Mouse (Mus musculus) lung, postnatal 0 days (tissue): ENCODE results near the gene Col4a1. TPM values are rescaled to one million over a fixed set of nuclear protein-coding genes. Genes with fewer than 3 reads are reported as not detected.
A peak's percentile ranks its signal among the peaks of the same experiment; 100 is the strongest.

Source experiments
- ATAC-seq: fragments of 200-750 bp; cut with Nextera tagmentation; 2 replicates; pipeline ENCODE4 v1.8.0; 2017; ENCODE audit warnings: moderate library complexity
- DNase-seq: peaks from one replicate; pipeline ENCODE4 v3.0.0-alpha.2; 2016; ENCODE audit warnings: low spot score
- H3K27ac ChIP-seq: fragments of 300-500 bp; sonication (generic); 2 replicates; pipeline ENCODE4 v1.5.1; 2014; ENCODE audit warnings: antibody characterized with exemption, mild to moderate bottlenecking, low read length, mixed read lengths
- H3K27me3 ChIP-seq: fragments of 300-500 bp; sonication (generic); replicated peaks from 2 replicates; pipeline ENCODE4 v1.6.1; 2014; ENCODE audit warnings: low read length, mixed read lengths; ENCODE audit not compliant: insufficient read depth
- H3K36me3 ChIP-seq: fragments of 300-500 bp; sonication (generic); 2 replicates; pipeline ENCODE4 v1.6.1; 2014; ENCODE audit warnings: low read length, mixed read lengths; ENCODE audit not compliant: insufficient read depth
- H3K4me1 ChIP-seq: fragments of 300-500 bp; sonication (generic); 2 replicates; pipeline ENCODE4 v1.6.1; 2014; ENCODE audit warnings: antibody characterized with exemption, low read depth, low read length, mixed read lengths; ENCODE audit not compliant: insufficient read depth
- H3K4me2 ChIP-seq: fragments of 300-500 bp; sonication (generic); replicated peaks from 2 replicates; pipeline ENCODE4 v1.6.1; 2014; ENCODE audit warnings: low read depth, mild to moderate bottlenecking, low read length, moderate library complexity, mixed read lengths
- H3K4me3 ChIP-seq: fragments of 300-500 bp; sonication (generic); 2 replicates; pipeline ENCODE4 v1.5.1; 2014; ENCODE audit warnings: low read depth, low read length
- H3K9ac ChIP-seq: fragments of 300-500 bp; sonication (generic); replicated peaks from 2 replicates; pipeline ENCODE4 v1.6.1; 2014; ENCODE audit warnings: low read depth, mild to moderate bottlenecking
- H3K9me3 ChIP-seq: fragments of 300-500 bp; sonication (generic); 2 replicates; pipeline ENCODE4 v1.6.1; 2016; ENCODE audit warnings: low read length, mixed read lengths
- CTCF ChIP-seq: IDR thresholded peaks from 2 replicates; pipeline ENCODE4 v1.5.1; 2016; ENCODE audit warnings: antibody characterized with exemption, mild to moderate bottlenecking
- EP300 ChIP-seq: IDR thresholded peaks from 2 replicates; pipeline ENCODE4 v1.6.1; 2016; ENCODE audit warnings: antibody characterized with exemption, mild to moderate bottlenecking, control low read depth
- WGBS: fragments of 180-500 bp; shearing (Covaris S2); extraction: QIAGEN DNeasy Blood & Tissue Kit; methylation state at CpG from one replicate; pipeline ENCODE4 v1.1.7; 2014; 5-methylcytosine and 5-hydroxymethylcytosine counted together
- polyA plus RNA-seq: library from polyadenylated mRNA; unstranded; fragments of >200 nt; fragmentation: Nextera tagmentation; extraction: Ambion mirVana; gene quantifications from 2 replicates; pipeline ENCODE4 v1.2.1, GENCODE M21; 2015

Gene Col4a1
- polyA plus RNA-seq, 1 experiment from 2014 or later = 376 TPM

DNA sequence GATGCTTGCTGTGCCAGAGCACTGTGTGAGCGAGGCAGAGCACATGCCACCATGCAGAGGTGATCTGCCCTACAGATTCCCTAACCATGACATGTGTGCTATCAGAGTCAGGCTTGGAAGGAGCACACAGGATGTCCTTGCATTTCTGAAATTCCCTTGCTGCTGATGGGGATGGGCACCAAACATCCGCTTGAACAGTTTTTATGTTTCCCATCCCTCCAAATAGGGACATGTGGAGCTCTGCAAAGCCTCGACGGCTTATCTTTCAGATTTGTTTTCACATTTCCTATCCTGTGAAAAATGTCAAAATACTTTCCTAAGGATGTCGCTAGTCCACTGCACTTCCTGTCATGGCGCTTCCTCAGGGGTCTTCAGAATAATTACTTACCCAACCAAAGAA is 40.4 kb downstream of the Col4a1 start:
- Histone ChIP-seq H3K4me2 (no peak overlapping the region), H3K4me3 (no peak overlapping the region), H3K4me1 (peaks cover 50% of the 10 kb centered on the region), H3K9ac (no peak overlapping the region), H3K9me3 (no peaks in the 10 kb centered on the region), H3K36me3 (no peaks in the 10 kb centered on the region; the same call in 1 of the 2 replicates), H3K27ac (peak overlapping the region; percentile 66), H3K27me3 (no peaks in the 10 kb centered on the region)
- peak; percentile 59; the same call in 1 of the 2 replicates for TF ChIP-seq EP300
- TF ChIP-seq CTCF = no peak
- peak; percentile 33 for DNase-seq
- 52% methylated on average over 6 of the region's 6 CpGs for WGBS
- no peak for ATAC-seq

DNA sequence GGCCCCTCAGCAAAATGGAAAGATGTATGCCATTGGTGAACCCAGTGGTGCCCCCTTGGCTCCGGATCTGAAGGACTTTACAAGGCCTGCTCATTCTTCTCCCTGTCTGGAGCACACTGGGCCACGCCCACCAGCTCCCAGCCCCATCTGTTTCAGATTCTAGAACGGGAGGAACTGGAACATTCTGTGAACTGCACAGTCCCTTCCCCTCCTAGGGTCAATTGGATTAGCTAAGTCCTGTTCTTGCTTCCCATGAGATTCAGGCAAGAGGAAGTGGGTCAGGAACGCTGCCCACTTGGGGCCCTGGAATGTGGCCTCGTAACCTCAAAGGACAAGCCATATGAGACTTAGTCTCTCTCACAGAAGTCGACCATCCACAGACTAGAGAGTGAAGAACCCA is 41.8 kb downstream of the Col4a1 start:
- H3K4me2 ChIP-seq = no peak overlapping the region
- H3K9me3 ChIP-seq = no peaks in the 10 kb centered on the region
- H3K27ac ChIP-seq = peak overlapping the region; percentile 66
- H3K36me3 ChIP-seq = peaks cover 9% of the 10 kb centered on the region; the same call in 1 of the 2 replicates
- TF ChIP-seq EP300 (peak; percentile 96), CTCF (no peak)
- 40% methylated on average over 6 of the region's 6 CpGs for WGBS
- no peak overlapping the region for H3K9ac ChIP-seq
- ATAC-seq (peak; percentile 64), DNase-seq (peak; percentile 81)
- H3K4me1 ChIP-seq = peaks cover 40% of the 10 kb centered on the region
- H3K27me3 ChIP-seq = no peaks in the 10 kb centered on the region
- no peak overlapping the region for H3K4me3 ChIP-seq

GRCm38 (mm10) chr8:11268753-11269152 is 43.9 kb downstream of the Col4a1 start:
- WGBS = 60% methylated on average over 6 of the region's 6 CpGs
- Histone ChIP-seq H3K4me2 (no peak overlapping the region), H3K9me3 (no peaks in the 10 kb centered on the region), H3K27me3 (no peaks in the 10 kb centered on the region), H3K4me1 (peaks cover 33% of the 10 kb centered on the region), H3K9ac (no peak overlapping the region), H3K4me3 (no peak overlapping the region), H3K36me3 (peaks cover 14% of the 10 kb centered on the region; the same call in 1 of the 2 replicates), H3K27ac (peak overlapping the region; percentile 32; the same call in 1 of the 2 replicates)
- TF ChIP-seq CTCF (no peak), EP300 (peak; percentile 30; the same call in 1 of the 2 replicates)
- ATAC-seq = peak; percentile 22; the same call in 1 of the 2 replicates
- peak; percentile 50 for DNase-seq

GRCm38 (mm10) chr8:11266471-11266870 is 46.2 kb downstream of the Col4a1 start:
- ATAC-seq (no peak), DNase-seq (no peak)
- Histone ChIP-seq H3K36me3 (0 out of 2 replicates have a peak, but pooled peaks cover 14% of the 10 kb centered on the region), H3K27ac (no peak overlapping the region), H3K9ac (no peak overlapping the region), H3K4me2 (no peak overlapping the region), H3K4me3 (no peak overlapping the region), H3K9me3 (no peaks in the 10 kb centered on the region), H3K4me1 (peaks cover 30% of the 10 kb centered on the region), H3K27me3 (no peaks in the 10 kb centered on the region)
- WGBS = 84% methylated on average over 2 of the region's 2 CpGs
- TF ChIP-seq CTCF = no peak
- no peak for TF ChIP-seq EP300

DNA sequence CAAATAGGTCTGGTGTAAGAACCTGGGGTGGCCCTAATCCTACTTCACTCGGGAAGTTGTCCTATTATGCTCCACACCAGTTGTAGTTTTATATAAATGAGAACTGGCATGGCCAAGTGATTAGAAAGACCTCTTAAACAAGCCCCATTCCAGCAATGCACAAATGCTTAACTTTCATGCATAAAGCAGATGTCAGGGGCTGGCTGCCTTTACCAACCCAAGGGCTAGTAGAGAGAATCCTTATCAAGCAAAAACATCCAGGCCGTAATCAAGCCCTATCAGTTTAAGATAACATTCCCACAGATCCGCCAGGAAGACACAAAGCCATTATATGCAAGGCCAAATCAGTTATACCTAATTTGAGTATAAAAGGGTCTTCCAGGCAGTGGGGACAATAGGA is 46.7 kb downstream of the Col4a1 start:
- ATAC-seq (no peak), DNase-seq (no peak)
- H3K27me3 ChIP-seq = no peaks in the 10 kb centered on the region
- H3K36me3 ChIP-seq = 0 out of 2 replicates have a peak, but pooled peaks cover 14% of the 10 kb centered on the region
- no peak overlapping the region for H3K9ac ChIP-seq
- H3K9me3 ChIP-seq = no peaks in the 10 kb centered on the region
- H3K4me1 ChIP-seq = peaks cover 30% of the 10 kb centered on the region
- TF ChIP-seq CTCF (no peak), EP300 (no peak)
- WGBS = 75% methylated on average over 3 of the region's 3 CpGs
- no peak overlapping the region for H3K4me3 ChIP-seq
- no peak overlapping the region for H3K4me2 ChIP-seq
- no peak overlapping the region for H3K27ac ChIP-seq

DNA sequence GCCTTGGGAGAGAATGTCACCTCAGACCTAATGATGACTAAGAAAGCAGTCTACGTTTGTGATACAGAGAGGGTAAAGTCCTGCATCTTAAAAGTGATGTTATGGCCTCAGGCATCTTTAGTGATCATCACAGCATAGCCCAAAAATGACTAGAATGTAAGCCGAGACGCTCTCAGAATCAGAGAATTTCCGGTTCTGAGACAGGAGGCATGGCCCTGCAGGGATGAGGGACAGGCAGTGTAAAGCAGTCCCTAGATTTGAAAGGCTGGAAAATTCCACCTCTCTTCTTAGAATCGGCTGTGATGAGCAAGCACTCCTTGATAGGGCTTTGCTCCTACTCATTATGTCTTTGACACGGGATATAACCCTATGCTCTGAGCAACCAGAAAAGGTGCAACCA is 48.8 kb downstream of the Col4a1 start:
- Histone ChIP-seq H3K27me3 (no peaks in the 10 kb centered on the region), H3K9ac (no peak overlapping the region), H3K4me1 (peaks cover 37% of the 10 kb centered on the region), H3K27ac (no peak overlapping the region; the same call in 1 of the 2 replicates), H3K4me3 (no peak overlapping the region), H3K36me3 (0 out of 2 replicates have a peak, but pooled peaks cover 14% of the 10 kb centered on the region), H3K9me3 (no peaks in the 10 kb centered on the region), H3K4me2 (no peak overlapping the region)
- TF ChIP-seq CTCF (no peak), EP300 (no peak)
- 74% methylated on average over 6 of the region's 6 CpGs for WGBS
- ATAC-seq = no peak
- no peak for DNase-seq
